Mouse (Mus musculus) heart, postnatal 0 days (tissue): ENCODE results near the gene Vgll1. TPM values are rescaled to one million over a fixed set of nuclear protein-coding genes. Genes with fewer than 3 reads are reported as not detected.

ENCODE experiments used
- ATAC-seq: fragments of 200-750 bp; cut with Nextera tagmentation; 2 replicates; pipeline ENCODE4 v1.8.0; 2017; ENCODE audit warnings: low read depth, moderate number of reproducible peaks, moderate library complexity; ENCODE audit not compliant: insufficient read depth
- DNase-seq: peaks from one replicate; pipeline ENCODE4 v3.0.0-alpha.2; 2016; ENCODE audit warnings: low spot score
- H3K27ac ChIP-seq: fragments of 300-500 bp; sonication (generic); 2 replicates; pipeline ENCODE4 v1.5.1; 2014; ENCODE audit warnings: low read depth, mild to moderate bottlenecking
- H3K27me3 ChIP-seq: fragments of 300-500 bp; sonication (generic); 2 replicates; pipeline ENCODE4 v1.6.1; 2014; ENCODE audit warnings: low read length, mixed read lengths; ENCODE audit not compliant: control insufficient read depth, insufficient read depth
- H3K36me3 ChIP-seq: fragments of 300-500 bp; sonication (generic); replicated peaks from 2 replicates; pipeline ENCODE4 v1.6.1; 2014; ENCODE audit warnings: low read length, mixed read lengths; ENCODE audit not compliant: control insufficient read depth, insufficient read depth
- H3K4me1 ChIP-seq: fragments of 300-500 bp; sonication (generic); 2 replicates; pipeline ENCODE4 v1.6.1; 2014; ENCODE audit warnings: antibody characterized with exemption; ENCODE audit not compliant: control insufficient read depth, insufficient read depth
- H3K4me2 ChIP-seq: fragments of 300-500 bp; sonication (generic); 2 replicates; pipeline ENCODE4 v1.6.1; 2014; ENCODE audit warnings: low read depth, mild to moderate bottlenecking, low read length, moderate library complexity
- H3K4me3 ChIP-seq: fragments of 300-500 bp; sonication (generic); 2 replicates; pipeline ENCODE4 v1.5.1; 2014; ENCODE audit warnings: low read depth, low read length
- H3K9ac ChIP-seq: fragments of 300-500 bp; sonication (generic); replicated peaks from 2 replicates; pipeline ENCODE4 v1.6.1; 2014; ENCODE audit warnings: low read depth, low read length, mixed read lengths
- H3K9me3 ChIP-seq: fragments of 300-500 bp; sonication (generic); replicated peaks from 2 replicates; pipeline ENCODE4 v1.6.1; 2016; ENCODE audit warnings: low read length; ENCODE audit not compliant: control insufficient read depth
- CTCF ChIP-seq: IDR thresholded peaks from 2 replicates; pipeline ENCODE4 v1.5.1; 2016; ENCODE audit warnings: antibody characterized with exemption, control low read depth, low read depth
- EP300 ChIP-seq: IDR thresholded peaks from 2 replicates; pipeline ENCODE4 v1.6.1; 2016; ENCODE audit warnings: antibody characterized with exemption, low read depth
- WGBS: fragments of 180-500 bp; shearing (Covaris S2); extraction: QIAGEN DNeasy Blood & Tissue Kit; methylation state at CpG from one replicate; pipeline ENCODE4 v1.1.7; 2014; 5-methylcytosine and 5-hydroxymethylcytosine counted together
- polyA plus RNA-seq: library from polyadenylated mRNA; unstranded; fragments of >200 nt; fragmentation: Nextera tagmentation; extraction: Ambion mirVana; gene quantifications from 2 replicates; pipeline ENCODE4 v1.2.1, GENCODE M21; 2015
- total RNA-seq: library from RNA; depleted of rRNA; stranded (reverse); fragments of >200 nt; gene quantifications from 2 replicates; pipeline ENCODE4 v1.2.3, GENCODE M21; 2014; ENCODE audit warnings: low replicate concordance; rRNA removed

Gene Vgll1
- total RNA-seq = not detected in 2 replicates
- 0.07 TPM in 1 of 2 replicates, not detected in the other for polyA plus RNA-seq

- TF ChIP-seq EP300 (no peak), CTCF (no peak)
- WGBS = 70% methylated on average over 4 of the region's 4 CpGs
- ATAC-seq = no peak
Observed at GRCm38 (mm10) chrX:57087806-57088205, at the start of gene Vgll1. Gene Vgll1, plus strand, starts transcription at chrX:57088106.

GRCm38 (mm10) chrX:57042774-57043173 is 45.1 kb upstream of the Vgll1 start, which contains the start of gene Brs3:
Gene Brs3, plus strand, starts transcription at chrX:57043074.
- WGBS = 67% methylated on average over 5 of the region's 5 CpGs
- H3K4me3 ChIP-seq = no peak within 1 kb of the TSS
- DNase-seq (no peak), ATAC-seq (no peak)
- TF ChIP-seq EP300 = no peak
- TF ChIP-seq CTCF = no peak
- no peak within 1 kb of the TSS for H3K27ac ChIP-seq
- no peak within 1 kb of the TSS for H3K4me2 ChIP-seq
- no peaks in the 10 kb centered on the region for H3K27me3 ChIP-seq
- H3K9me3 ChIP-seq = no peaks in the 10 kb centered on the region
- no peaks in the 10 kb centered on the region for H3K36me3 ChIP-seq
- H3K4me1 ChIP-seq = no peaks in the 10 kb centered on the region
- no peak within 1 kb of the TSS for H3K9ac ChIP-seq

More at GRCm38 (mm10) chrX:57087806-57088205, at the start of gene Vgll1:
- H3K9me3 ChIP-seq = no peaks in the 10 kb centered on the region
- no peaks in the 10 kb centered on the region for H3K27me3 ChIP-seq
- H3K4me3 ChIP-seq = no peak within 1 kb of the TSS
- no peak within 1 kb of the TSS for H3K4me2 ChIP-seq
- DNase-seq = no peak
- no peaks in the 10 kb centered on the region for H3K36me3 ChIP-seq
- no peak within 1 kb of the TSS for H3K27ac ChIP-seq
- H3K4me1 ChIP-seq = no peaks in the 10 kb centered on the region
- H3K9ac ChIP-seq = no peak within 1 kb of the TSS

- no peak overlapping the region for H3K4me3 ChIP-seq
- H3K9ac ChIP-seq = no peak overlapping the region
- no peaks in the 10 kb centered on the region for H3K9me3 ChIP-seq
- H3K4me2 ChIP-seq = no peak overlapping the region
- no peak overlapping the region for H3K27ac ChIP-seq
- DNase-seq = no peak
- H3K36me3 ChIP-seq = no peaks in the 10 kb centered on the region
- 76% methylated on average over 6 of the region's 6 CpGs for WGBS
- no peaks in the 10 kb centered on the region for H3K4me1 ChIP-seq
- no peak for ATAC-seq
- H3K27me3 ChIP-seq = no peaks in the 10 kb centered on the region
- TF ChIP-seq CTCF = no peak
- TF ChIP-seq EP300 = no peak
Observed at GRCm38 (mm10) chrX:57043869-57044268, 44.0 kb upstream of the Vgll1 start.

- DNase-seq = no peak
- H3K9ac ChIP-seq = peak overlapping the region; percentile 62; the same call in 1 of the 2 replicates
- no peaks in the 10 kb centered on the region for H3K9me3 ChIP-seq
- ATAC-seq = peak; percentile 16; the same call in 1 of the 2 replicates
- H3K27me3 ChIP-seq = no peaks in the 10 kb centered on the region
- peaks cover 17% of the 10 kb centered on the region for H3K36me3 ChIP-seq
- TF ChIP-seq CTCF = no peak
- no peak for TF ChIP-seq EP300
- peak overlapping the region; percentile 70 for H3K4me3 ChIP-seq
- peak overlapping the region; percentile 69 for H3K4me2 ChIP-seq
- 12% methylated on average over 4 of the region's 4 CpGs for WGBS
- H3K27ac ChIP-seq = peak overlapping the region; percentile 93
- H3K4me1 ChIP-seq = no peaks in the 10 kb centered on the region
Observed at GRCm38 (mm10) chrX:57052848-57053173, 35.1 kb upstream of the Vgll1 start.

- peak within 1 kb of the TSS; percentile 62 for H3K9ac ChIP-seq
- no peaks in the 10 kb centered on the region for H3K9me3 ChIP-seq
- no peaks in the 10 kb centered on the region for H3K4me1 ChIP-seq
- H3K27me3 ChIP-seq = no peaks in the 10 kb centered on the region
- ATAC-seq = peak; percentile 95
- TF ChIP-seq CTCF (no peak), EP300 (no peak)
- WGBS = 11% methylated on average over 76 of the region's 85 CpGs
- H3K36me3 ChIP-seq = peaks cover 22% of the 10 kb centered on the region
- peak within 1 kb of the TSS; percentile 69 for H3K4me2 ChIP-seq
- H3K4me3 ChIP-seq = peak within 1 kb of the TSS; percentile 70
- peak within 1 kb of the TSS; percentile 93 for H3K27ac ChIP-seq
- peak; percentile 51 for DNase-seq
Observed at GRCm38 (mm10) chrX:57053174-57053992, 34.5 kb upstream of the Vgll1 start, which contains the start of gene Htatsf1. Gene Htatsf1, plus strand, starts transcription at chrX:57053583.
